21 mouse cellular contexts compared by ENCODE assay signal in the genomic region with DNA sequence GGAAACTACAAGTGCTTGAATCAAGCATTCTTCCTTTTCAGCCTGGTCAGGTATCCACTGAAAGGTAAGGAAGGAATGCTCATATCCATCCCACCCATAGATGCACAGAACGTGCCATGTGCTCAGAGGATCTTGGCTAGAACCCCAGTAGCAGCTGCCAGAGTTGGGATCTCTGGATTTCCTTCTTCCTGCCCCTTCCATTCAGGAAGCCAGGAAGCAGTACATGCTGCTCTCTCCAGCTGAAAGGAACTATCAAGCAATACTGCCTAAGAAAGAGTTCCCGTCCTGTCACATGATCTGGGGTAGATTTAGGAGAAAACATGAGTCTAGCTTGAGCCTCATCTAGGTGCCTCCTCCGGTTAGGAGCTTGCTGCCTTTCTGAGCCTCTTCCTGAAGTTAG.
DNase-seq lines count a peak whose midpoint lies in the region; ATAC-seq and TF ChIP-seq lines count a peak whose summit lies in the region.
"Had no signal": no experiment of that assay in that cellular context is flagged by ENCODE, and none has a peak within 500 bp of the region (broad histone marks: within the 10 kb centered on the region; RNA-seq: fewer than 3 reads in every experiment).

No protein-coding gene starts in this region.

- no peak overlapping the region for H3K4me2 ChIP-seq in kidney, embryonic 16.5 days (replicated peaks; ENCODE audit: low read depth, low read length)
- H3K4me2 ChIP-seq: embryonic facial prominence, embryonic 13.5 days; forebrain, embryonic 12.5 days; heart, embryonic 12.5 days; hindbrain, embryonic 13.5 days had no signal

- no peak overlapping the region for H3K4me3 ChIP-seq in kidney, adult 2 months (ENCODE audit: insufficient read depth, low read depth, low read length)
- H3K4me3 ChIP-seq in kidney, embryonic 16.5 days (ENCODE audit: low read length), result no peak overlapping the region
- H3K4me3 ChIP-seq: embryonic facial prominence, embryonic 13.5 days; forebrain, embryonic 12.5 days; heart, embryonic 12.5 days; hindbrain, embryonic 13.5 days had no signal

- H3K9me3 ChIP-seq in kidney, embryonic 16.5 days (ENCODE audit: low read length), result no peaks in the 10 kb centered on the region
- H3K9me3 ChIP-seq: embryonic facial prominence, embryonic 13.5 days; forebrain, embryonic 12.5 days; heart, embryonic 12.5 days had no signal

- WGBS in kidney, adult 2 months, result 64% methylated on average over 3 of the region's 3 CpGs
- WGBS in kidney, embryonic 16.5 days, result 57% methylated on average over 3 of the region's 3 CpGs

- DNase-seq in kidney, adult 2 months, result peak; percentile 43
- no peak for DNase-seq in kidney, adult 8-10 months
- peak; percentile 12 to 53 for DNase-seq in kidney, postnatal 25 days
- DNase-seq in lung, postnatal 10 days, result peak; percentile 18
- DNase-seq in lung, adult 18-20 months, result no peak
- peak; percentile 23 for DNase-seq in lung, postnatal 25 days (ENCODE audit: low spot score)
- DNase-seq in frontal cortex, postnatal 36 days (ENCODE audit: low spot score in 2 of 2), result no peak
- DNase-seq: adrenal gland, adult 2 months; adrenal gland, postnatal 25 days; cerebellum, adult 18-20 months; cerebellum, adult 9-11 months; cerebellum, postnatal 36 days; gastrocnemius, postnatal 14 days had no signal

- H3K27me3 ChIP-seq in kidney, adult 2 months (replicated peaks; ENCODE audit: control insufficient read depth, insufficient read depth, low read length), result no peaks in the 10 kb centered on the region
- H3K27me3 ChIP-seq in kidney, embryonic 16.5 days (ENCODE audit: insufficient read depth, low read length), result no peaks in the 10 kb centered on the region
- H3K27me3 ChIP-seq: CH12.LX; embryonic facial prominence, embryonic 13.5 days; forebrain, embryonic 12.5 days; heart, embryonic 12.5 days; hindbrain, embryonic 13.5 days had no signal

- no peak for TF ChIP-seq CTCF in kidney, adult 2 months (conservative IDR thresholded peaks at IDR 0.05; ENCODE audit: insufficient read depth, insufficient read length, low read depth, low read length)

- no peaks in the 10 kb centered on the region for H3K4me1 ChIP-seq in kidney, adult 2 months (ENCODE audit: control insufficient read depth, insufficient read depth, low read length)
- H3K4me1 ChIP-seq in kidney, embryonic 16.5 days (ENCODE audit: insufficient read depth, low read length), result no peaks in the 10 kb centered on the region
- H3K4me1 ChIP-seq: embryonic facial prominence, embryonic 13.5 days; forebrain, embryonic 12.5 days; heart, embryonic 12.5 days; hindbrain, embryonic 13.5 days had no signal

- TF ChIP-seq POLR2A in kidney, adult 2 months (IDR thresholded peaks at IDR 0.05; ENCODE audit: low read depth, low read length), result no peak

- H3K9ac ChIP-seq in kidney, embryonic 16.5 days (replicated peaks; ENCODE audit: low read length), result no peak overlapping the region
- H3K9ac ChIP-seq: embryonic facial prominence, embryonic 13.5 days; forebrain, embryonic 12.5 days; heart, embryonic 12.5 days; hindbrain, embryonic 13.5 days had no signal

- no peak overlapping the region for H3K27ac ChIP-seq in kidney, adult 2 months (ENCODE audit: insufficient read depth, low read depth, low read length)
- no peak overlapping the region for H3K27ac ChIP-seq in kidney, embryonic 16.5 days (ENCODE audit: low read length)
- H3K27ac ChIP-seq: embryonic facial prominence, embryonic 13.5 days; forebrain, embryonic 12.5 days; hindbrain, embryonic 13.5 days had no signal

- no peaks in the 10 kb centered on the region for H3K36me3 ChIP-seq in kidney, adult 2 months (ENCODE audit: control insufficient read depth, insufficient read depth, low read length)
- H3K36me3 ChIP-seq in kidney, embryonic 16.5 days (ENCODE audit: insufficient read depth, low read length), result no peaks in the 10 kb centered on the region
- H3K36me3 ChIP-seq: embryonic facial prominence, embryonic 13.5 days; forebrain, embryonic 12.5 days; heart, embryonic 12.5 days; hindbrain, embryonic 13.5 days had no signal

- no peak for ATAC-seq in kidney, embryonic 16.5 days (ENCODE audit: low FRiP score, low TSS enrichment)
- ATAC-seq: forebrain, embryonic 16.5 days; Patski had no signal

Comparison
In these comparisons a context has a peak if more than half of its experiments do, and no peak if none do; other contexts are left out.
1. DNase-seq: peak in kidney, adult 2 months (single experiment), kidney, postnatal 25 days (2 of 2), lung, postnatal 10 days (single experiment) and lung, postnatal 25 days (single experiment); none in kidney, adult 8-10 months (0 of 2), lung, adult 18-20 months (0 of 2) and frontal cortex, postnatal 36 days (0 of 2).